ENCODE assay signal across 17 mouse cellular contexts in the genomic region with DNA sequence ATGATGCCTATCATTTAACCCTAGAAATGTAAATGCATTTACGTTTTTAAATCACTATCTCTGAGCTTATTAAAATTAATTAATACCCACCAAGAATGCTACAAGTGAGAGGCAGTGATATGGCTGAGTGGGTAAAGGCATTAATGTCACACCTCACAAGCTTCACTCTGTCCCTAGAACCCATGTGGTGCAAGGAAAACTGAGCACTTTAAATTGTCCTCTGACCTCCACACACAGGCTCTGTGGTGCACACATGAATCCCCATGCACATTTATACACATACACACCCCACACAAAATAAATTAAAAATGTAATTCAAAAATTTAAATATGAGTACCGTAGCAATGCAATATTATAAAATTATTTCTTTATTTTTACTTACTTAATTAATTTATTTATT.
"Had no signal": no experiment of that assay in that cellular context is flagged by ENCODE, and none has a peak within 500 bp of the region (broad histone marks: within the 10 kb centered on the region; RNA-seq: fewer than 3 reads in every experiment).

No protein-coding gene starts in this region.

- H3K4me2 ChIP-seq: liver, embryonic 11.5 days; liver, embryonic 13.5 days; liver, embryonic 15.5 days; lung, embryonic 15.5 days; stomach, embryonic 15.5 days had no signal

- H3K4me1 ChIP-seq: liver, embryonic 13.5 days; liver, embryonic 15.5 days; lung, embryonic 15.5 days; megakaryocyte, embryonic 14.5 days; stomach, embryonic 15.5 days had no signal

- DNase-seq: liver, embryonic 13.5 days; liver, postnatal 0 days; lung, adult 2 months; lung, postnatal 14 days; lung, postnatal 36 days; right cerebral cortex, postnatal 14 days; thymus, adult 2 months; thymus, postnatal 25 days; thymus, postnatal 4 days had no signal

- H3K4me3 ChIP-seq: liver, embryonic 13.5 days; liver, embryonic 15.5 days; lung, embryonic 15.5 days; megakaryocyte, embryonic 14.5 days; stomach, embryonic 15.5 days had no signal

- H3K9me3 ChIP-seq: liver, embryonic 13.5 days; liver, embryonic 15.5 days; lung, embryonic 15.5 days; megakaryocyte, embryonic 14.5 days; stomach, embryonic 15.5 days had no signal

- H3K27me3 ChIP-seq: liver, embryonic 13.5 days; liver, embryonic 15.5 days; lung, embryonic 15.5 days; megakaryocyte, embryonic 14.5 days; stomach, embryonic 15.5 days had no signal

- H3K9ac ChIP-seq: liver, embryonic 13.5 days; liver, embryonic 15.5 days; liver, postnatal 0 days; lung, embryonic 15.5 days; stomach, embryonic 15.5 days had no signal

- H3K36me3 ChIP-seq: liver, embryonic 13.5 days; liver, embryonic 15.5 days; lung, embryonic 15.5 days; stomach, embryonic 15.5 days had no signal

- H3K27ac ChIP-seq: liver, embryonic 13.5 days; liver, embryonic 15.5 days; lung, embryonic 15.5 days; macrophage; stomach, embryonic 15.5 days; stomach, postnatal 0 days had no signal

- ATAC-seq: liver, postnatal 0 days; lung, postnatal 0 days had no signal
